Mouse (Mus musculus) liver, adult 2 months (tissue): Measurements from ENCODE around the gene Acp6. TPM values are rescaled to one million over a fixed set of nuclear protein-coding genes. Genes with fewer than 3 reads are reported as not detected.

Experiments used
- DNase-seq: peaks from one replicate; pipeline ENCODE4 v3.0.0-alpha.2; 2011; ENCODE audit warnings: low read depth, low spot score; ENCODE audit errors: extremely low read depth
- H3K27ac ChIP-seq: fragments of 200-500 bp; replicated peaks from 2 replicates; pipeline ENCODE4 v1.5.1; 2012; ENCODE audit warnings: low read depth, mild to moderate bottlenecking, control low read depth, inconsistent platforms, low read length; ENCODE audit not compliant: insufficient read depth
- H3K27me3 ChIP-seq: fragments of 200-500 bp; 2 replicates; pipeline ENCODE4 v1.6.1; 2012; ENCODE audit warnings: mild to moderate bottlenecking, moderate library complexity, low read length, inconsistent platforms; ENCODE audit not compliant: control insufficient read depth, insufficient read depth
- H3K36me3 ChIP-seq: fragments of 200-500 bp; 2 replicates; pipeline ENCODE4 v1.6.1; 2012; ENCODE audit warnings: low read length, inconsistent platforms; ENCODE audit not compliant: control insufficient read depth, insufficient read depth
- H3K4me1 ChIP-seq: fragments of 200-500 bp; 2 replicates; pipeline ENCODE4 v1.6.1; 2011; ENCODE audit warnings: low read length; ENCODE audit not compliant: control insufficient read depth, insufficient read depth
- H3K4me3 ChIP-seq: fragments of 200-500 bp; 2 replicates; pipeline ENCODE4 v1.5.1; 2011; ENCODE audit warnings: low read depth, mild to moderate bottlenecking, control low read depth, low read length, moderate library complexity; ENCODE audit not compliant: insufficient read depth
- H3K79me2 ChIP-seq: fragments of 200-500 bp; 2 replicates; pipeline ENCODE4 v1.6.1; 2012; ENCODE audit warnings: inconsistent platforms, mild to moderate bottlenecking, low read length, moderate library complexity; ENCODE audit not compliant: control insufficient read depth, insufficient read depth
- H3K9ac ChIP-seq: fragments of 200-500 bp; 2 replicates; pipeline ENCODE4 v1.6.1; 2012; ENCODE audit warnings: low read depth, mild to moderate bottlenecking, control low read depth, inconsistent platforms, low read length
- CTCF ChIP-seq: fragments of 200-500 bp; IDR thresholded peaks from 2 replicates; pipeline ENCODE4 v1.5.1; 2011; ENCODE audit warnings: low read depth, low read length, control low read depth
- POLR2A ChIP-seq: fragments of 200-500 bp; IDR thresholded peaks from 2 replicates; pipeline ENCODE4 v1.6.1; 2011; ENCODE audit warnings: low read length, control low read depth; ENCODE audit not compliant: insufficient read depth; ENCODE audit errors: extremely low read depth
- WGBS: fragments of 180-500 bp; shearing (Covaris S2); methylation state at CpG from one replicate; pipeline ENCODE4 v1.1.7; 2018; 5-methylcytosine and 5-hydroxymethylcytosine counted together
- polyA plus RNA-seq: library from polyadenylated mRNA; depleted of rRNA; stranded (reverse); fragments of >200 nt; gene quantifications from 2 replicates; pipeline ENCODE4 v1.2.3, GENCODE M21; 2012
- total RNA-seq: library from RNA; depleted of rRNA; stranded (reverse); fragments of >200 nt; gene quantifications from 2 replicates; pipeline ENCODE4 v1.2.3, GENCODE M21; 2014

Gene Acp6
- total and polyA plus RNA-seq, 2 experiments: 31.9 to 37.5 TPM

GRCm38 (mm10) chr3:97172632-97173031, 14.1 kb downstream of the Acp6 start:
- TF ChIP-seq POLR2A: no peak
- no peak for TF ChIP-seq CTCF
- H3K27me3 ChIP-seq: no peaks in the 10 kb centered on the region
- no peak overlapping the region for H3K9ac ChIP-seq
- no peaks in the 10 kb centered on the region for H3K79me2 ChIP-seq
- H3K4me1 ChIP-seq: no peaks in the 10 kb centered on the region
- no peak overlapping the region for H3K27ac ChIP-seq
- no peak for DNase-seq
- peaks cover 21% of the 10 kb centered on the region for H3K36me3 ChIP-seq
- H3K4me3 ChIP-seq: no peak overlapping the region
- WGBS: 88% methylated on average over 5 of the region's 5 CpGs

DNA sequence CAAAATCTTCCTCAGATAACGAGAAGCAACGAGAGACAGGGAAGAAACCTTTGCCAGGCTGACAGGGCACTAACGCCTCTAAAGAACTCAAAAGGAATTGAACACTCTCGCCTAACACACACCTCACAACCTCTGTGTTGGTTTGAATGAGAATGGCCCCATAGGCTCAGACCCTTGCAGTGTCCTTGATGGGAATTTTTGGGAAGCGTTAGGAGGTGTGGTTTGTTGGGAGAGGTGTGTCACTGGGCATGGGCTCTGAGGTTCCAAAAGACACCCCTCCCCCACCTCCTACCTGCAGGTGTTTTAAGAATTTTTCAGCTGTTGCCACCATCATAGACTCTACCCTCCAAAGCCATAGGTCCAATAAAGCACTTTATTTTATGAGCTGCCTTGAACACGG, 20.3 kb downstream of the Acp6 start:
- DNase-seq: no peak
- no peak overlapping the region for H3K4me3 ChIP-seq
- TF ChIP-seq CTCF (no peak), POLR2A (no peak)
- H3K27me3 ChIP-seq: no peaks in the 10 kb centered on the region
- peaks cover 17% of the 10 kb centered on the region for H3K36me3 ChIP-seq
- H3K4me1 ChIP-seq: no peaks in the 10 kb centered on the region
- H3K9ac ChIP-seq: no peak overlapping the region
- no peaks in the 10 kb centered on the region for H3K79me2 ChIP-seq
- no peak overlapping the region for H3K27ac ChIP-seq
- WGBS: 81% methylated on average over 6 of the region's 6 CpGs

GRCm38 (mm10) chr3:97180527-97180926, 21.9 kb downstream of the Acp6 start:
- peaks cover 17% of the 10 kb centered on the region for H3K36me3 ChIP-seq
- H3K4me1 ChIP-seq: no peaks in the 10 kb centered on the region
- no peaks in the 10 kb centered on the region for H3K79me2 ChIP-seq
- no peak overlapping the region for H3K9ac ChIP-seq
- H3K4me3 ChIP-seq: no peak overlapping the region
- TF ChIP-seq CTCF (no peak), POLR2A (no peak)
- H3K27me3 ChIP-seq: no peaks in the 10 kb centered on the region
- WGBS: 65% methylated on average over 6 of the region's 6 CpGs
- DNase-seq: no peak
- no peak overlapping the region for H3K27ac ChIP-seq

GRCm38 (mm10) chr3:97183810-97184209, 25.2 kb downstream of the Acp6 start:
- H3K36me3 ChIP-seq: no peaks in the 10 kb centered on the region
- H3K79me2 ChIP-seq: no peaks in the 10 kb centered on the region
- WGBS: 41% methylated on average over 3 of the region's 3 CpGs
- H3K4me1 ChIP-seq: no peaks in the 10 kb centered on the region
- H3K27me3 ChIP-seq: no peaks in the 10 kb centered on the region
- DNase-seq: no peak
- no peak overlapping the region for H3K27ac ChIP-seq
- no peak for TF ChIP-seq POLR2A
- TF ChIP-seq CTCF: peak; percentile 37; the same call in 1 of the 2 replicates
- no peak overlapping the region for H3K4me3 ChIP-seq
- no peak overlapping the region for H3K9ac ChIP-seq

GRCm38 (mm10) chr3:97185098-97185860, 26.7 kb downstream of the Acp6 start:
- WGBS: 35% methylated on average over 10 of the region's 10 CpGs

GRCm38 (mm10) chr3:97196571-97196970, 38.0 kb downstream of the Acp6 start:
- Histone ChIP-seq H3K36me3 (no peaks in the 10 kb centered on the region), H3K79me2 (no peaks in the 10 kb centered on the region), H3K27ac (no peak overlapping the region), H3K27me3 (no peaks in the 10 kb centered on the region), H3K4me1 (no peaks in the 10 kb centered on the region), H3K9ac (no peak overlapping the region), H3K4me3 (no peak overlapping the region)
- 87% methylated on average over 8 of the region's 8 CpGs for WGBS
- no peak for TF ChIP-seq POLR2A
- TF ChIP-seq CTCF: no peak
- no peak for DNase-seq

More at GRCm38 (mm10) chr3:97185098-97185860, 26.7 kb downstream of the Acp6 start:
- TF ChIP-seq CTCF (peak; percentile 96), POLR2A (no peak)
- Histone ChIP-seq H3K79me2 (no peaks in the 10 kb centered on the region), H3K4me1 (no peaks in the 10 kb centered on the region), H3K36me3 (no peaks in the 10 kb centered on the region), H3K27me3 (no peaks in the 10 kb centered on the region), H3K27ac (no peak overlapping the region), H3K4me3 (no peak overlapping the region), H3K9ac (no peak overlapping the region)
- DNase-seq: peak; percentile 48
